Mouse (Mus musculus) bone marrow macrophage, adult 2 months (primary cell): ENCODE measurements around the gene Egfl6. TPM values are rescaled to one million over a fixed set of nuclear protein-coding genes. Genes with fewer than 3 reads are reported as not detected.
"Not testable (repeated sequence)": the region's sequence is repeated elsewhere in the genome, so short reads cannot be mapped to it uniquely, and the experiment has no call there.

Experiments
- H3K27ac ChIP-seq: 2 replicates; pipeline ENCODE4 v1.5.1; 2012; ENCODE audit warnings: low read depth, low read length; ENCODE audit not compliant: insufficient read depth
- H3K4me1 ChIP-seq: 2 replicates; pipeline ENCODE4 v1.6.1; 2012; ENCODE audit warnings: low read length; ENCODE audit not compliant: control insufficient read depth, insufficient read depth
- H3K4me3 ChIP-seq: 2 replicates; pipeline ENCODE4 v1.5.1; 2012; ENCODE audit warnings: mild to moderate bottlenecking, low read length, moderate library complexity; ENCODE audit not compliant: insufficient read depth
- CTCF ChIP-seq: IDR thresholded peaks from 2 replicates; pipeline ENCODE4 v1.5.1; 2012; ENCODE audit warnings: low read depth, mild to moderate bottlenecking, low read length, moderate library complexity
- POLR2A ChIP-seq: IDR thresholded peaks from 2 replicates; pipeline ENCODE4 v1.6.1; 2012; ENCODE audit warnings: mild to moderate bottlenecking, low read depth, low read length, borderline replicate concordance
- polyA plus RNA-seq: library from polyadenylated mRNA; stranded (reverse); fragments of >200 nt; gene quantifications from 2 replicates; pipeline ENCODE4 v1.2.4, GENCODE M21; 2012; ENCODE audit not compliant: missing spikeins, insufficient read depth, insufficient read length

The Egfl6 gene
- polyA plus RNA-seq, 1 experiment: not detected

GRCm38 (mm10) chrX:166518345-166518744 is 67.2 kb downstream of the Egfl6 start, which contains the start of gene Tceanc:
Tceanc (minus strand) TSS chrX:166518567.
- Histone ChIP-seq H3K4me3 (no peak within 1 kb of the TSS), H3K4me1 (no peaks in the 10 kb centered on the region), H3K27ac (no peak within 1 kb of the TSS)
- TF ChIP-seq CTCF: no peak
- no peak for TF ChIP-seq POLR2A

DNA sequence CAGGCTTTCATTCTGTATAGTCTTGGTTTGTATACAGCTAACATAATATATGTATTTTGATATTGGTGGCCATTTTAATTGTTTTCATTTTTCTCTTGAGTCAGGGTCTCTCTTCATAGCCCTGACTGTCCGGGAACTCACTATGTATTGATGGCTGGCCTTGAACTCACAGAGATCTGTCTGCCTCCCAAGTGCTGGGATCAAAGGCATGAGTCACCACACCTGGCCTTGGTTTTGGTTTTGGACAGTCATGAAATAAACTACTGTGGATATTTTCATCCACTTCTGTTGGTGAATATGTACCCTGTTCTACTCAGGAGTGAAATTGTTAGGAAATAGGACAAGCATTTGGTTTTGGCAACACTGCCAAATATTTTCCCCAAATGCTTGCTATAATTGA is 68.9 kb downstream of the Egfl6 start:
- no peaks in the 10 kb centered on the region for H3K4me1 ChIP-seq
- H3K4me3 ChIP-seq: no peak overlapping the region
- TF ChIP-seq CTCF (no peak), POLR2A (no peak)
- no peak overlapping the region for H3K27ac ChIP-seq

DNA sequence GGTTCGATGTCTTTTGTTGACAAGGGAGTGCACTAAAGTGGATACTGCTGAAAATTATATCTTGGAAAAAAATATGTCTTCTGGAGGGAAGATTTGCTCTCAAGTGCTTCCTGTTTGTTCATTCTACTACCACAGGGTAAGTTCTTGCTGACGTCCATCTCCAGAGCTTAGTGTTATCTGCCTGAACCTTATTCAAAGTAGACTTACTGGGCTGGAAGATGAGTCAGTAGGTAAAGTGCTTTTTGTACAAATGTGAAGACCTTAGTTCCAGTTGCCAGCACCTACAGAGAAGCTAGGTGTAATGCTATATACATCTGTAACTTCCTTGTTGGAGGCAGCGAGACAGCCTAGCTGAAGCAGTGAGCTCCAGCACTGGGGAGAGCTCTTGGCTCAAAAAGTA is 69.6 kb downstream of the Egfl6 start:
- H3K4me3 ChIP-seq: no peak overlapping the region
- no peak for TF ChIP-seq CTCF
- H3K4me1 ChIP-seq: peaks cover 2% of the 10 kb centered on the region; the same call in 1 of the 2 replicates
- no peak overlapping the region for H3K27ac ChIP-seq

- H3K4me3 ChIP-seq, H3K4me1 ChIP-seq, H3K27ac ChIP-seq: not testable (repeated sequence)
Observed at GRCm38 (mm10) chrX:166514035-166514434, 71.5 kb downstream of the Egfl6 start.

- no peak overlapping the region for H3K27ac ChIP-seq
- no peak overlapping the region for H3K4me3 ChIP-seq
- TF ChIP-seq POLR2A (no peak), CTCF (no peak)
- peaks cover 6% of the 10 kb centered on the region; the same call in 1 of the 2 replicates for H3K4me1 ChIP-seq
Observed at GRCm38 (mm10) chrX:166512071-166512470, 73.4 kb downstream of the Egfl6 start.

- no peak overlapping the region for H3K4me3 ChIP-seq
- peaks cover 6% of the 10 kb centered on the region; the same call in 1 of the 2 replicates for H3K4me1 ChIP-seq
- TF ChIP-seq CTCF (no peak), POLR2A (no peak)
- no peak overlapping the region for H3K27ac ChIP-seq
Observed at GRCm38 (mm10) chrX:166511107-166511506, 74.4 kb downstream of the Egfl6 start.

- Histone ChIP-seq H3K4me1 (peaks cover 6% of the 10 kb centered on the region; the same call in 1 of the 2 replicates), H3K27ac (peak overlapping the region; percentile 95), H3K4me3 (peak overlapping the region; percentile 81)
- peak; percentile 16; the same call in 1 of the 2 replicates for TF ChIP-seq POLR2A
- TF ChIP-seq CTCF: no peak
Observed at GRCm38 (mm10) chrX:166509761-166510738, 75.5 kb downstream of the Egfl6 start.

GRCm38 (mm10) chrX:166504421-166504820 is 81.1 kb downstream of the Egfl6 start:
- Histone ChIP-seq H3K4me1 (peaks cover 9% of the 10 kb centered on the region), H3K4me3 (no peak overlapping the region), H3K27ac (no peak overlapping the region)
- TF ChIP-seq CTCF: no peak
- TF ChIP-seq POLR2A: no peak

GRCm38 (mm10) chrX:166499496-166500190 is 85.9 kb downstream of the Egfl6 start:
- peaks cover 8% of the 10 kb centered on the region for H3K4me1 ChIP-seq
- peak overlapping the region; percentile 80 for H3K27ac ChIP-seq
- TF ChIP-seq CTCF (no peak), POLR2A (no peak)
- no peak overlapping the region for H3K4me3 ChIP-seq

DNA sequence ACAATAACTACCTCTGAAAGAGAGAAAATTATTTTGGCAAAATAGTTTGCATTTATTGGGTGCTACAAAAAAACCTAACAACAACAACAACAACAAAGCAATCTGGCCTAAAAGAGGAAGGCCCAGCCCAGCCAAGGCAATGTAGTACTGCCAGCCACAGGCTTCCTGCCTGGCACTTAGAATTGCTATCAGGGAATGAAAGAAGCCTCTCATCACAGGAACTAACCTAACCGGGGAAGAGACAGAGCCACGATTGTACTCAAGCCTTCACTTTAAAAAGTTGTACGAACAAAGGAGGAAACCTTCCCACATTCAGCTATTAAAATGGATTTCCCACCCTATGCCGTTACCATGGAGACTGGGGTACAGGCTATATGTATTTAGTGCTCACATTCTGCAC is 87.7 kb downstream of the Egfl6 start:
- TF ChIP-seq CTCF (no peak), POLR2A (no peak)
- H3K4me3 ChIP-seq: no peak overlapping the region
- peaks cover 8% of the 10 kb centered on the region for H3K4me1 ChIP-seq
- H3K27ac ChIP-seq: peak overlapping the region; percentile 54; the same call in 1 of the 2 replicates
